Mouse (Mus musculus): Measurements from ENCODE around the gene Txlng.
"Not testable (repeated sequence)": the region's sequence is repeated elsewhere in the genome, so short reads cannot be mapped to it uniquely, and the experiment has no call there.

Txlng gene

GRCm38 (mm10) chrX:162829203-162829708 lies at the start of gene Txlng:
Txlng (minus strand) TSS chrX:162829454.
- DNase-seq = peak; percentile 99

- no peak for DNase-seq
Observed at GRCm38 (mm10) chrX:162878236-162878635, 49.0 kb upstream of the Txlng start.

- no peak for DNase-seq
Observed at GRCm38 (mm10) chrX:162873761-162874160, 44.5 kb upstream of the Txlng start.

- DNase-seq = peak; percentile 30
Observed at GRCm38 (mm10) chrX:162871734-162872517, 42.7 kb upstream of the Txlng start.

GRCm38 (mm10) chrX:162868294-162868965 lies 39.2 kb upstream of the Txlng start:
- DNase-seq = no peak

- no peak for DNase-seq
Observed at GRCm38 (mm10) chrX:162848682-162849081, 19.4 kb upstream of the Txlng start.

GRCm38 (mm10) chrX:162845531-162845930 lies 16.3 kb upstream of the Txlng start:
- no peak for DNase-seq

- DNase-seq = peak; percentile 1
Observed at GRCm38 (mm10) chrX:162844447-162845100, 15.3 kb upstream of the Txlng start.

- no peak for DNase-seq
Observed at GRCm38 (mm10) chrX:162832101-162832500, 2.8 kb upstream of the Txlng start.

- no peak for DNase-seq
Observed at GRCm38 (mm10) chrX:162831542-162831941, 2.3 kb upstream of the Txlng start.

GRCm38 (mm10) chrX:162831036-162831435 lies 1.8 kb upstream of the Txlng start:
- no peak for DNase-seq

- not testable (repeated sequence) for DNase-seq
Observed at GRCm38 (mm10) chrX:162830313-162830712, 1.1 kb upstream of the Txlng start.

- DNase-seq = no peak
Observed at GRCm38 (mm10) chrX:162829741-162830140, 487 bp upstream of the Txlng start.

- no peak for DNase-seq
Observed at GRCm38 (mm10) chrX:162828783-162829182, 471 bp downstream of the Txlng start.

- DNase-seq = peak; percentile 1
Observed at GRCm38 (mm10) chrX:162828016-162828415, 1.2 kb downstream of the Txlng start.

- DNase-seq = peak; percentile 70
Observed at GRCm38 (mm10) chrX:162800371-162800770, 28.9 kb downstream of the Txlng start.

- not testable (repeated sequence) for DNase-seq
Observed at GRCm38 (mm10) chrX:162791392-162791791, 37.9 kb downstream of the Txlng start.

- no peak for DNase-seq
Observed at GRCm38 (mm10) chrX:162788372-162788771, 40.9 kb downstream of the Txlng start.

GRCm38 (mm10) chrX:162770726-162771125 lies 58.5 kb downstream of the Txlng start:
- DNase-seq = no peak

- no peak for DNase-seq
Observed at GRCm38 (mm10) chrX:162761716-162762395, 67.4 kb downstream of the Txlng start.

- peak; percentile 58 for DNase-seq
Observed at GRCm38 (mm10) chrX:162760958-162761515, 68.2 kb downstream of the Txlng start.

Measured in retina, postnatal 1 day (tissue).